Mouse (Mus musculus): Measurements from ENCODE around the gene Mcm9.
"Not testable (repeated sequence)": the region's sequence is repeated elsewhere in the genome, so short reads cannot be mapped to it uniquely, and the experiment has no call there.

Mcm9 gene

DNA sequence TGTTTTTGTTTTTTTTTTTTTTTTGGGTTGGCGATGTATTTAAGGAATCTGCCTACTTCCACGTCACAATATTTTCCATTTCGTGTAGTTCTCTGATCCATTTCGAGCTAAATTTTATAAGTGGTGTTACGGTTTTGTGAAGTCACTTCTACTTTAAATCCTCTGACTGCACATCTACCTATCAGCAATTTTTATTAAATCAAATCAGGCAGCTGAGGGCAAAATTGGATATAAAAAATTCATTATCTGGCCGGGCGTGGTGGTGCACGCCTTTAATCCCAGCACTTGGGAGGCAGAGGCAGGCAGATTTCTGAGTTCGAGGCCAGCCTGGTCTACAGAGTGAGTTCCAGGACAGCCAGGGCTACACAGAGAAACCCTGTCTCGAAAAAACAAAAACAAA is at the start of gene Mcm9:
Mcm9 (minus strand) TSS at position 101 of the 400 bp plus-strand sequence.
- not testable (repeated sequence) for DNase-seq

GRCm38 (mm10) chr10:53661788-53662187 is 31.5 kb upstream of the Mcm9 start:
- DNase-seq, result no peak

- DNase-seq, result peak; percentile 4 to 38
These were observed 24.0 kb upstream of the Mcm9 start for GRCm38 (mm10) chr10:53654239-53654638.

GRCm38 (mm10) chr10:53650683-53651082 is 20.4 kb upstream of the Mcm9 start:
- DNase-seq, result no peak

GRCm38 (mm10) chr10:53641507-53641906 is 11.3 kb upstream of the Mcm9 start:
- peak; percentile 34 to 45 for DNase-seq

DNA sequence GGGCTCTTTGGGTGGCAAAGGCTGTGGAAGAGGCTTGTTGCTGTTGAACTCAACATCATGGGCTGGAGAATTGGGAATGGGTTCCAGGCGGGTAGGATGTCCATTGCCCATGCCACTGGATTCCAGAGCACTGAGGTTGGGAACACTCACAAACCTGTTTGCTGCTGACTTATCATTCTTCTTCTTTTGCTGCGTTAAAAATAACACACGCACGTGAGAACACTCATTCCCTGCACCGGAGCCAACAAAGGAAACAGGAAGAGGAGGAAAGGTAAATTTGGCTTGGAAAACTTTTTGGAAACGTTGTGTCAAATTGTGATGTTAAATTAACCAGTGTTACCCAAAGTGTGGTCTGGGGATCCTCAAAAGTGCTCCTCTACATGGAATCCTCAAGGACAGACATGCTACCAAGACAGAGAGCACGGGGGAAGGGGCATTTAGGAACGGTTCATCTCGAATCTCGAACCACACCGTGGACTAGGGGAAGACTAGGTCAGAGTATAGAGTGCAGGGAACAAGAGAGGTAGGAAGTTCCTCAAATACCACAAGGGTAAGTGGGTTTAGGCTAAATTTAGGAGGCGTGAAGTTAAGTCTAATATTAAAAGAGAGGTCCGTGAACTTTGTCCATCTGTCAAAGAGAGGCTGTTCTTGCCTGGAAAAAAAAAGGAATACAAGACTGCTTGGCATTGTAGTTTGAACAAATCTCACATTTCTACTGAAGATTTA is 5.2 kb upstream of the Mcm9 start:
- peak; percentile 48 to 65 for DNase-seq

GRCm38 (mm10) chr10:53634160-53634559 is 3.9 kb upstream of the Mcm9 start:
- no peak for DNase-seq

- DNase-seq, result peak; percentile 99
These were observed 355 bp downstream of the Mcm9 start for GRCm38 (mm10) chr10:53629918-53630250.

GRCm38 (mm10) chr10:53629247-53629917 is 857 bp downstream of the Mcm9 start:
- peak; percentile 93 to 98 for DNase-seq

GRCm38 (mm10) chr10:53615850-53616616 is 14.2 kb downstream of the Mcm9 start:
- no peak for DNase-seq

DNA sequence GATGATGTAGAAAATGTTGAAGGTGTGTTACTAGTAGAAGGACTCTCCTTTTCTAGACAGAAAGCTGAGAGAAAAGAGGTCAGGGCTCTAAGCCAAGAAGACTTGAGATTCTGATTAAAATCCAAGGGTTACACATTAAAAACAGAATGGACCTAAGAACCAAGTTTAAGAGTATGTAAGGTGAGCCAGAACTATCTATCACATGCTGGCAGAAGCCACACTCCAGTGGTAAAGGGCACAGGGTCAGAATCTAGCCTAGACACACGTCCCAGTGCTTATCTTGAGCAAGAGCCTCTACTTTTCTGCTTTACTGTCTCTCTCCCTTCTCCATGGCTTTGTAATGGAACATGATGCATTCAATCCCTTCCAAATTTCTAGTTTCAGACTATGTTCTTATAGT is 16.3 kb downstream of the Mcm9 start:
- peak; percentile 41 to 78 for DNase-seq

- DNase-seq, result no peak
These were observed 18.1 kb downstream of the Mcm9 start for GRCm38 (mm10) chr10:53612172-53612571.

DNA sequence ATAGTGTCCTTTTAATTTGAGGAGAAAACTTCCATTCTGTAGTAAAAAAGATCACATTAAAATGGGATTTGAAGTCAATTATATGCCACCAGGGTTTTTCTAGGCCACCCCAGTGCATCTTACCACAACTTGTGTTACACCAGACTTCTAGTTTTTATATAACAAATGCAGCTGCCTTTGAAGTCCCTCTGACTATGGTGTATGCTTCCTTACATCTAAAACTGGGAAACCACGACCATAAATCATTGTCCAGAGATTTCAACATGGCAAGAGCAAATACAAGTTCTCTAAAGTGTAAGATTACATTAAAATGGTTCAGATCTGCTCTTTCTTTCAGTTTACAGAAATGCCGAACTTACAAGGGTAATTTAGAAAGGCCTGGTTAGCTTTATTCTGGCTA is 22.0 kb downstream of the Mcm9 start:
- no peak for DNase-seq

DNA sequence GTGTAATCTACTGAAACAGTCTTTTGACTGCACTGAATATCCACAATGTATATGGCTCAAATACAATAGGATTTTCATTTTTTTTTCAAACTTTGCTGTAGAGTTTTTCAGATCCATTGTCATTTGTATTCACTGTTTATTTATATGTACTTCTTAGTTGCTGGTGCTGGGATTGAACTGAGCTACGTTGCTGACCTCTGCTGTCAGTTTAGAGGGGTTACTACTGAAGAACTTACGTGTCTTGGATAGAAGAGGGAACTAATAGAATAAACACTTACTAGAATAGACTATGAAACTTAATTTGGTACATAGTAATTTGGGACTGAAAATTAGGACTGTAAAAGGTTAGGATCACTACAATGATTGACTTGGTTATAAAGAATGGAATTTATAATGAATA is 24.9 kb downstream of the Mcm9 start:
- DNase-seq, result no peak

DNA sequence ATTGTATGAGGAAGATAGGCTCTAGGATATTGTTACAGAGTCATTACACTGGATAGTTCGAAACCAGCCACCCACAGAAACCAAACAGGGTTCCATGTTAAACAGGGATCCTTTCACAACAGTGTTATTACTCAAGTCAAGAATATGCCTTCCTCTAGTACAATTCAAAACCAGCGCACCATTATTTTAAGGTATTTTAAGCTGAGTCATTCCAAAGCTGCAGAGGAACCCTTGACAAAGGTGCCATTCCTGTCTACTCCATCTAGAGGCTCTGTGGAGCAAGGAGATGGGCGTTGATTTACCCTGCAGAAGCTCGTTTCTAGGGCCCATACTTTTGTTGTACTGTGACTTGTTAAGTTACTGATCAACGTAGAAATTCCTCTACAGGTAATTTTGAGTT is 31.4 kb downstream of the Mcm9 start:
- peak; percentile 24 to 27 for DNase-seq

GRCm38 (mm10) chr10:53597121-53597881 is 32.9 kb downstream of the Mcm9 start:
- peak; percentile 20 to 69 for DNase-seq

- DNase-seq, result peak; percentile 97
These were observed 33.5 kb downstream of the Mcm9 start, which contains the start of gene Asf1a for GRCm38 (mm10) chr10:53596677-53597120. Gene Asf1a, plus strand, starts transcription at chr10:53596757.

DNA sequence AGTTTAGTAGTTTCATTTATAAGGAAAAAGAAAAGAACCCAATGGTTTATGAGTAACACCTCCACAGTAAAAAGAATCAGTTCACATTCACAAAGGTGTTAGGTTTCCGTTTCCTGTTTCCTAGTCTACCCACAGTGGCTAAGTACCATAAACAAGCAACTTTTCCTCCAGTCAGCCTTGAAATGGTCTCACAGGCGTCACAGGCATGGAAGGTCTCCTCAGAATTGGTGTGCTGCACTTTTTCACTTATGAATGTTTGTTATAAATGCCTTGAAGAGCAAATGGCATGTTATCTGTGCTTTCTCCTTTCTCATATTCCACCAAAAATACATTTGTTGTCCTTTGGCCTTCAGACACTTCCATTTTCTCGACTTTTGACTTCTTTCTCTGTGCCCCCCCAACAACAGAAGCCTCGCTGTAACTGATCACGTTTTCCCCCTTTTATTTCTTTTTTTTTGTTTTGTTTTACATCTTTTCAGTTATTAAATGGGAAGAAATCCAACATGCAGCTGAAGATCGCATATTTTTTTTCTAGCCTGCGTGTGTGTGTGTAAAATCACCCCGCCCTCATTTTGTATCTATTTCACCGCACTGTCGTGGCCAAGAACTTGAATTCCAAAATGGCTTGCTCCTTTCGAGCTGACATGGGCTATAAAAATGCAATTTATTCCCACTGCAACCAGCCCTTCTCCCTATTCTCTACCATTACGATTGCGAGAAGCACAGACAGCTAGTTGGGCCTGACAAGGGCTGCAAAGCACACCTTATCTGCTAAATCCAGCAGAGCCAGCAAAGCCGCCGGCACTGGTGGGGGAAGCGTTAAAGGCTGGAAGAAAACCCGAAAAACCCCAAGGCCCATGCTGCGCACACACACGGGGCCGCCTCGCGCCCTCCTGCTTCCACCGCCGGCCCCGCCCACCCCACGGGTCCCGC is 34.2 kb downstream of the Mcm9 start:
- no peak for DNase-seq

GRCm38 (mm10) chr10:53585777-53586176 is 44.5 kb downstream of the Mcm9 start:
- DNase-seq, result no peak

- no peak for DNase-seq
These were observed 49.2 kb downstream of the Mcm9 start for GRCm38 (mm10) chr10:53581087-53581486.

- peak; percentile 40 to 79 for DNase-seq
These were observed 49.6 kb downstream of the Mcm9 start for GRCm38 (mm10) chr10:53580621-53581081.
